8 mouse cellular contexts compared by ENCODE assay signal in genomic region chr2:26273611-26274010, GRCm38 (mm10). TPM values are rescaled to one million over a fixed set of nuclear protein-coding genes. Genes with fewer than 3 reads are reported as not detected.
A peak's percentile ranks its signal among the peaks of the same experiment; 100 is the strongest.
DNase-seq lines count a peak whose midpoint lies in the region; ATAC-seq and TF ChIP-seq lines count a peak whose summit lies in the region.

No protein-coding gene starts in this region.

- H3K4me2 ChIP-seq in heart, postnatal 0 days (ENCODE audit: low read depth, low read length), result no peak overlapping the region
- H3K4me2 ChIP-seq in lung, embryonic 16.5 days (ENCODE audit: low read depth, low read length), result no peak overlapping the region

- no peak for TF ChIP-seq POLR2A in ES-Bruce4 (IDR thresholded peaks at IDR 0.05; ENCODE audit: insufficient read depth, low read length)

- no peaks in the 10 kb centered on the region for H3K36me3 ChIP-seq in ES-Bruce4 (ENCODE audit: control insufficient read depth, insufficient read depth, low read length, poor library complexity, severe bottlenecking)
- no peaks in the 10 kb centered on the region for H3K36me3 ChIP-seq in heart, postnatal 0 days (replicated peaks; ENCODE audit: control insufficient read depth, insufficient read depth, low read length)
- no peaks in the 10 kb centered on the region for H3K36me3 ChIP-seq in lung, embryonic 16.5 days (ENCODE audit: control insufficient read depth, insufficient read depth, low read length)

- DNase-seq in adrenal gland, adult 18-20 months (ENCODE audit: low spot score in 2 of 2), result peak; percentile 36 to 58
- peak; percentile 80 for DNase-seq in embryo, embryonic 11 days
- DNase-seq in heart, postnatal 0 days (ENCODE audit: low spot score), result peak; percentile 52
- peak; percentile 62 to 70 for DNase-seq in kidney, postnatal 25 days
- peak; percentile 51 for DNase-seq in right cerebral cortex, adult 18-20 months
- no peak for DNase-seq in spleen, adult 12 weeks (ENCODE audit: low spot score)

- no peak overlapping the region for H3K27ac ChIP-seq in ES-Bruce4 (ENCODE audit: insufficient read depth, low read length)
- H3K27ac ChIP-seq in heart, postnatal 0 days (ENCODE audit: low read depth), result no peak overlapping the region
- H3K27ac ChIP-seq in lung, embryonic 16.5 days (ENCODE audit: low read length), result no peak overlapping the region

- peak; percentile 83 for TF ChIP-seq CTCF in ES-Bruce4 (IDR thresholded peaks at IDR 0.05; ENCODE audit: low read depth, low read length)
- TF ChIP-seq CTCF in heart, postnatal 0 days (IDR thresholded peaks at IDR 0.05; ENCODE audit: low read depth), result peak; percentile 84

- peaks cover 2% of the 10 kb centered on the region for H3K4me1 ChIP-seq in ES-Bruce4 (ENCODE audit: control insufficient read depth, insufficient read depth, low read length)
- H3K4me1 ChIP-seq in heart, postnatal 0 days (ENCODE audit: control insufficient read depth, insufficient read depth), result no peaks in the 10 kb centered on the region
- no peaks in the 10 kb centered on the region for H3K4me1 ChIP-seq in lung, embryonic 16.5 days (replicated peaks; ENCODE audit: control insufficient read depth, insufficient read depth, low read length)

- no peak for TF ChIP-seq EP300 in ES-Bruce4 (IDR thresholded peaks at IDR 0.05; ENCODE audit: insufficient read depth, low read depth, low read length)
- TF ChIP-seq EP300 in heart, postnatal 0 days (IDR thresholded peaks at IDR 0.05; ENCODE audit: low read depth), result no peak

- H3K9ac ChIP-seq in ES-Bruce4 (ENCODE audit: low read depth, poor library complexity, severe bottlenecking), result no peak overlapping the region
- no peak overlapping the region for H3K9ac ChIP-seq in heart, postnatal 0 days (replicated peaks; ENCODE audit: low read depth, low read length)
- H3K9ac ChIP-seq in lung, embryonic 16.5 days (ENCODE audit: low read length), result no peak overlapping the region

- H3K27me3 ChIP-seq in ES-Bruce4 (ENCODE audit: control insufficient read depth, insufficient read depth, low read length, poor library complexity, severe bottlenecking), result no peaks in the 10 kb centered on the region
- no peaks in the 10 kb centered on the region for H3K27me3 ChIP-seq in heart, postnatal 0 days (ENCODE audit: control insufficient read depth, insufficient read depth, low read length)
- no peaks in the 10 kb centered on the region for H3K27me3 ChIP-seq in lung, embryonic 16.5 days (ENCODE audit: control insufficient read depth, insufficient read depth, low read depth, low read length)

- 22% methylated on average over 7 of the region's 7 CpGs for WGBS in heart, postnatal 0 days
- 19% methylated on average over 7 of the region's 7 CpGs for WGBS in lung, embryonic 16.5 days

- no peak overlapping the region for H3K4me3 ChIP-seq in ES-Bruce4 (ENCODE audit: low read depth, low read length)
- H3K4me3 ChIP-seq in heart, postnatal 0 days (ENCODE audit: low read depth, low read length), result no peak overlapping the region
- H3K4me3 ChIP-seq in lung, embryonic 16.5 days (ENCODE audit: low read length), result no peak overlapping the region

- ATAC-seq in heart, postnatal 0 days (ENCODE audit: insufficient read depth, low read depth), result peak; percentile 64; the same call in 1 of the 2 replicates
- ATAC-seq in lung, embryonic 16.5 days (ENCODE audit: low read depth), result peak; percentile 58

- H3K9me3 ChIP-seq in ES-Bruce4 (replicated peaks; ENCODE audit: control insufficient read depth, insufficient read depth, low read length, poor library complexity, severe bottlenecking), result no peaks in the 10 kb centered on the region
- no peaks in the 10 kb centered on the region for H3K9me3 ChIP-seq in heart, postnatal 0 days (replicated peaks; ENCODE audit: control insufficient read depth, low read length)
- H3K9me3 ChIP-seq in lung, embryonic 16.5 days (ENCODE audit: control insufficient read depth, low read length), result no peaks in the 10 kb centered on the region

RNA-seq across cellular contexts. Expression of gene Ccdc187, which starts 20.7 kb away (rescaled TPM):
- polyA plus RNA-seq in ES-Bruce4 (2011; ENCODE audit: insufficient read depth, insufficient read length, low read depth, missing spikeins), result 0.06 TPM in 1 of 2 replicates, not detected in the other
- under 1 TPM; 0.50 to 0.74 TPM for total RNA-seq in adrenal gland, adult 18-20 months (2021)
- total RNA-seq in heart, postnatal 0 days (2014; rRNA removed; ENCODE audit: low replicate concordance), result 0.61 and 0.97 TPM in 2 replicates
- 0.04 TPM in 2 replicates for polyA plus RNA-seq in heart, postnatal 0 days (2015; fragmentation: Nextera tagmentation; extraction: Ambion mirVana)
- 0.60 TPM in 2 replicates for polyA plus RNA-seq in lung, embryonic 16.5 days (2015; fragmentation: Nextera tagmentation; extraction: Ambion mirVana)

RNA-seq across cellular contexts. Expression of gene Qsox2, which starts 36.3 kb away (rescaled TPM):
- 17.2 and 18.0 TPM in 2 replicates for polyA plus RNA-seq in ES-Bruce4 (2011; ENCODE audit: insufficient read depth, insufficient read length, low read depth, missing spikeins)
- 10 to 100 TPM; 16.0 to 17.9 TPM for total RNA-seq in adrenal gland, adult 18-20 months (2021)
- total RNA-seq in heart, postnatal 0 days (2014; rRNA removed; ENCODE audit: low replicate concordance), result 8.5 and 15.3 TPM in 2 replicates
- polyA plus RNA-seq in heart, postnatal 0 days (2015; fragmentation: Nextera tagmentation; extraction: Ambion mirVana), result 7.5 and 8.2 TPM in 2 replicates
- polyA plus RNA-seq in lung, embryonic 16.5 days (2015; fragmentation: Nextera tagmentation; extraction: Ambion mirVana), result 21.0 and 21.2 TPM in 2 replicates

RNA-seq across cellular contexts. Expression of gene Gpsm1, which starts 41.7 kb away (rescaled TPM):
- polyA plus RNA-seq in ES-Bruce4 (2011; ENCODE audit: insufficient read depth, insufficient read length, low read depth, missing spikeins), result 16.3 and 16.5 TPM in 2 replicates
- total RNA-seq in adrenal gland, adult 18-20 months (2021), result 10 to 100 TPM; 10.7 to 14.0 TPM
- 577 and 610 TPM in 2 replicates for total RNA-seq in heart, postnatal 0 days (2014; rRNA removed; ENCODE audit: low replicate concordance)
- 146 and 148 TPM in 2 replicates for polyA plus RNA-seq in heart, postnatal 0 days (2015; fragmentation: Nextera tagmentation; extraction: Ambion mirVana)
- polyA plus RNA-seq in lung, embryonic 16.5 days (2015; fragmentation: Nextera tagmentation; extraction: Ambion mirVana), result 47.2 and 51.6 TPM in 2 replicates
